11 mouse cellular contexts compared by ENCODE assay signal in genomic region chr8:11381544-11381943, GRCm38 (mm10).
DNase-seq lines count a peak whose midpoint lies in the region; ATAC-seq lines count a peak whose summit lies in the region.
"Had no signal": no experiment of that assay in that cellular context is flagged by ENCODE, and none has a peak within 500 bp of the region (broad histone marks: within the 10 kb centered on the region; RNA-seq: fewer than 3 reads in every experiment).

No protein-coding gene starts in this region.

- no peaks in the 10 kb centered on the region for H3K9me3 ChIP-seq in heart, embryonic 12.5 days (replicated peaks)
- H3K9me3 ChIP-seq in lung, embryonic 16.5 days (ENCODE audit: control insufficient read depth, low read length), result no peaks in the 10 kb centered on the region
- H3K9me3 ChIP-seq in heart, embryonic 16.5 days (replicated peaks; ENCODE audit: control insufficient read depth, low read length), result no peaks in the 10 kb centered on the region
- H3K9me3 ChIP-seq in stomach, embryonic 16.5 days (replicated peaks; ENCODE audit: control insufficient read depth, low read length), result no peaks in the 10 kb centered on the region
- H3K9me3 ChIP-seq: liver, embryonic 15.5 days had no signal

- peak overlapping the region; percentile 79 for H3K27ac ChIP-seq in heart, embryonic 12.5 days (ENCODE audit: poor library complexity, severe bottlenecking)
- H3K27ac ChIP-seq in lung, embryonic 16.5 days (ENCODE audit: low read length), result peak overlapping the region; percentile 84
- H3K27ac ChIP-seq in heart, embryonic 16.5 days (ENCODE audit: low read length), result peak overlapping the region; percentile 79
- peak overlapping the region; percentile 72 for H3K27ac ChIP-seq in stomach, embryonic 16.5 days (ENCODE audit: low read length)
- H3K27ac ChIP-seq: liver, embryonic 15.5 days had no signal

- H3K4me3 ChIP-seq in heart, embryonic 12.5 days, result no peak overlapping the region
- H3K4me3 ChIP-seq in lung, embryonic 16.5 days (ENCODE audit: low read length), result no peak overlapping the region
- no peak overlapping the region for H3K4me3 ChIP-seq in heart, embryonic 16.5 days (ENCODE audit: low read length)
- no peak overlapping the region for H3K4me3 ChIP-seq in stomach, embryonic 16.5 days (replicated peaks; ENCODE audit: low read length)
- H3K4me3 ChIP-seq: erythroblast, embryonic 14.5 days; liver, embryonic 15.5 days had no signal

- intact Hi-C loops in heart, postnatal 14 days (cut with DNase I), result no loop called here

- no peaks in the 10 kb centered on the region for H3K27me3 ChIP-seq in heart, embryonic 12.5 days (replicated peaks)
- no peaks in the 10 kb centered on the region for H3K27me3 ChIP-seq in lung, embryonic 16.5 days (ENCODE audit: control insufficient read depth, insufficient read depth, low read depth, low read length)
- H3K27me3 ChIP-seq in heart, embryonic 16.5 days (ENCODE audit: control insufficient read depth, insufficient read depth, low read length), result no peaks in the 10 kb centered on the region
- no peaks in the 10 kb centered on the region for H3K27me3 ChIP-seq in stomach, embryonic 16.5 days (ENCODE audit: control insufficient read depth, insufficient read depth, low read length)
- H3K27me3 ChIP-seq: liver, embryonic 15.5 days had no signal

- no peak for ATAC-seq in heart, embryonic 12.5 days (ENCODE audit: insufficient number of reproducible peaks, low FRiP score)
- ATAC-seq in lung, embryonic 16.5 days (ENCODE audit: low read depth), result no peak
- ATAC-seq in heart, embryonic 16.5 days (replicated peaks; ENCODE audit: extremely low read depth, insufficient read depth, low FRiP score), result no peak
- ATAC-seq in stomach, embryonic 16.5 days (ENCODE audit: insufficient read depth, low FRiP score), result no peak
- ATAC-seq in frontal cortex, adult (ENCODE audit: low TSS enrichment), result no peak

- no peaks in the 10 kb centered on the region for H3K36me3 ChIP-seq in heart, embryonic 12.5 days
- no peaks in the 10 kb centered on the region for H3K36me3 ChIP-seq in lung, embryonic 16.5 days (ENCODE audit: control insufficient read depth, insufficient read depth, low read length)
- H3K36me3 ChIP-seq in heart, embryonic 16.5 days (ENCODE audit: control insufficient read depth, insufficient read depth), result no peaks in the 10 kb centered on the region
- H3K36me3 ChIP-seq in stomach, embryonic 16.5 days (ENCODE audit: control insufficient read depth, insufficient read depth, low read length), result no peaks in the 10 kb centered on the region
- H3K36me3 ChIP-seq: liver, embryonic 15.5 days had no signal

- DNase-seq in heart, postnatal 14 days, result no peak
- DNase-seq in lung, postnatal 10 days, result no peak
- DNase-seq: kidney, postnatal 10 days; retina, postnatal 1 day had no signal

- peak overlapping the region; percentile 17 for H3K4me2 ChIP-seq in heart, embryonic 12.5 days
- no peak overlapping the region for H3K4me2 ChIP-seq in lung, embryonic 16.5 days (ENCODE audit: low read depth, low read length)
- no peak overlapping the region for H3K4me2 ChIP-seq in heart, embryonic 16.5 days (ENCODE audit: low read depth, low read length)
- no peak overlapping the region for H3K4me2 ChIP-seq in stomach, embryonic 16.5 days (ENCODE audit: low read depth, low read length)
- H3K4me2 ChIP-seq: liver, embryonic 15.5 days had no signal

- H3K4me1 ChIP-seq in heart, embryonic 12.5 days (replicated peaks), result peaks cover 59% of the 10 kb centered on the region
- peaks cover 52% of the 10 kb centered on the region for H3K4me1 ChIP-seq in lung, embryonic 16.5 days (replicated peaks; ENCODE audit: control insufficient read depth, insufficient read depth, low read length)
- H3K4me1 ChIP-seq in heart, embryonic 16.5 days (ENCODE audit: control insufficient read depth, insufficient read depth, low read length), result peaks cover 51% of the 10 kb centered on the region
- H3K4me1 ChIP-seq in stomach, embryonic 16.5 days (ENCODE audit: control insufficient read depth, insufficient read depth, low read length), result peaks cover 35% of the 10 kb centered on the region
- H3K4me1 ChIP-seq: liver, embryonic 15.5 days had no signal

- WGBS in heart, embryonic 12.5 days, result 82% methylated on average over 7 of the region's 7 CpGs
- WGBS in lung, embryonic 16.5 days, result 84% methylated on average over 7 of the region's 7 CpGs
- 79% methylated on average over 7 of the region's 7 CpGs for WGBS in heart, embryonic 16.5 days
- WGBS in stomach, embryonic 16.5 days, result 91% methylated on average over 7 of the region's 7 CpGs

- no peak overlapping the region for H3K9ac ChIP-seq in heart, embryonic 12.5 days
- peak overlapping the region; percentile 20 for H3K9ac ChIP-seq in lung, embryonic 16.5 days (ENCODE audit: low read length)
- no peak overlapping the region; the same call in 1 of the 2 replicates for H3K9ac ChIP-seq in heart, embryonic 16.5 days (ENCODE audit: low read length)
- 0 out of 2 replicates have a peak overlapping the region, but pooled peaks have one; percentile 15 for H3K9ac ChIP-seq in stomach, embryonic 16.5 days (ENCODE audit: low read length)
- H3K9ac ChIP-seq: liver, embryonic 15.5 days had no signal

Comparison
In these comparisons a context has a peak if more than half of its experiments do, and no peak if none do; other contexts are left out.
1. H3K9ac ChIP-seq: peak in lung, embryonic 16.5 days (single experiment) and stomach, embryonic 16.5 days (single experiment); none in heart, embryonic 12.5 days (single experiment) and heart, embryonic 16.5 days (single experiment).
2. Peak in every context shown above with its lines, with median percentiles within 50 percentile points of each other: H3K27ac ChIP-seq.